ENCODE assay signal across 8 mouse cellular contexts in genomic region chr19:29361468-29362130, GRCm38 (mm10). TPM values are rescaled to one million over a fixed set of nuclear protein-coding genes. Genes with fewer than 3 reads are reported as not detected.
DNase-seq lines count a peak whose midpoint lies in the region; ATAC-seq lines count a peak whose summit lies in the region.

No protein-coding gene starts in this region.

- ATAC-seq in frontal cortex, adult (ENCODE audit: low TSS enrichment), result peak; percentile 99
- peak; percentile 100 for ATAC-seq in hindbrain, embryonic 11.5 days (ENCODE audit: low FRiP score)

- H3K27ac ChIP-seq in hindbrain, embryonic 11.5 days (ENCODE audit: low read depth, low read length), result no peak overlapping the region

- peak overlapping the region; percentile 52 for H3K4me3 ChIP-seq in hindbrain, embryonic 11.5 days (ENCODE audit: low read depth, low read length)

- no peaks in the 10 kb centered on the region for H3K27me3 ChIP-seq in hindbrain, embryonic 11.5 days (ENCODE audit: control insufficient read depth, insufficient read depth, low read length)

- H3K9ac ChIP-seq in hindbrain, embryonic 11.5 days (ENCODE audit: low read depth, low read length), result peak overlapping the region; percentile 71

- DNase-seq in MN1 (ENCODE audit: low spot score), result peak; percentile 92
- peak; percentile 94 for DNase-seq in cerebellum, adult 9-10 months
- DNase-seq in hindbrain, embryonic 11.5 days (ENCODE audit: low spot score), result peak; percentile 85
- DNase-seq in layer of hippocampus, postnatal 14 days (ENCODE audit: low spot score in 2 of 2), result peak; percentile 86 to 95
- peak; percentile 88 for DNase-seq in lung, postnatal 14 days
- peak; percentile 88 for DNase-seq in retina, adult 2 months (ENCODE audit: low read depth, low spot score)
- DNase-seq in thymus, postnatal 36 days, result peak; percentile 84 to 91

- no peaks in the 10 kb centered on the region for H3K36me3 ChIP-seq in hindbrain, embryonic 11.5 days (ENCODE audit: control insufficient read depth, insufficient read depth, low read length)

- H3K9me3 ChIP-seq in hindbrain, embryonic 11.5 days (ENCODE audit: control insufficient read depth, low read length), result no peaks in the 10 kb centered on the region

- 3% methylated on average over 33 of the region's 33 CpGs for WGBS in hindbrain, embryonic 11.5 days

- H3K4me1 ChIP-seq in hindbrain, embryonic 11.5 days (replicated peaks; ENCODE audit: control insufficient read depth, insufficient read depth, low read length), result no peaks in the 10 kb centered on the region

- peak overlapping the region; percentile 65 for H3K4me2 ChIP-seq in hindbrain, embryonic 11.5 days (replicated peaks; ENCODE audit: low read depth, low read length)

RNA-seq across cellular contexts. Expression of gene Plgrkt, which starts 5.6 kb away (rescaled TPM):
- polyA plus RNA-seq in hindbrain, embryonic 11.5 days (2014; fragmentation: Nextera tagmentation; extraction: Ambion mirVana), result 60.7 and 68.4 TPM in 2 replicates
- 10 to 100 TPM; 28.1 to 31.8 TPM for total RNA-seq in layer of hippocampus, postnatal 14 days (2021)

RNA-seq across cellular contexts. Expression of gene Cd274, which starts 5.7 kb away (rescaled TPM):
- 0.38 and 0.39 TPM in 2 replicates for polyA plus RNA-seq in hindbrain, embryonic 11.5 days (2014; fragmentation: Nextera tagmentation; extraction: Ambion mirVana)
- total RNA-seq in layer of hippocampus, postnatal 14 days (2021), result 1 to 10 TPM in 1 of 2 experiments, under 1 TPM in 1; 0.93 to 1.0 TPM

RNA-seq across cellular contexts. Expression of gene Rln1, which starts 27.1 kb away (rescaled TPM):
- 0.32 and 0.67 TPM in 2 replicates for polyA plus RNA-seq in hindbrain, embryonic 11.5 days (2014; fragmentation: Nextera tagmentation; extraction: Ambion mirVana)
- 1 to 10 TPM; 2.1 to 2.8 TPM for total RNA-seq in layer of hippocampus, postnatal 14 days (2021)

RNA-seq across cellular contexts. Expression of gene Insl6, which starts 36.4 kb away (rescaled TPM):
- polyA plus RNA-seq in hindbrain, embryonic 11.5 days (2014; fragmentation: Nextera tagmentation; extraction: Ambion mirVana), result 7.9 and 8.6 TPM in 2 replicates
- total RNA-seq in layer of hippocampus, postnatal 14 days (2021), result under 1 TPM in 1 of 2 experiments, not detected in 1; 0.51 TPM

RNA-seq across cellular contexts. Expression of gene Pdcd1lg2, which starts 49.1 kb away (rescaled TPM):
- polyA plus RNA-seq in hindbrain, embryonic 11.5 days (2014; fragmentation: Nextera tagmentation; extraction: Ambion mirVana), result not detected in 2 replicates
- total RNA-seq in layer of hippocampus, postnatal 14 days (2021), result not detected
